In the genomic region with DNA sequence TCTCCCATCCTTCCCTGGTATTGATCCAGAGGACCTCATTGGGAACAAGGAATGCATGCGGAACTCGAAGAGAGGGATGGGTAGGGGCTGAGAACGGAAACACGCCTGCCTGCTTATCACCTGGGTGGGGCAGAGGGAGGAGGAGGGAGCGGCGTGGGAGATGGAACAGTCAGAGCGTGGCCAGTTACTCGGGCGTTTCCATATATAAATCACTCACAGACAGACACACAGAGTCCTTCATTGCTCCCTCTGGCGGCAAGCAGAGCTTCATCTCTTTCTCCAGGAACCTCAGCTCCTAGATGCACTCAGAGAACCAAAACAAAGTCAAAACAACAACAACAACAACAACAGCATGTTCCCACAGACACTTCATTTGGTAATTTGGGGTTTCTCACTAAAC, we compare ENCODE assay signal across 7 mouse cellular contexts. TPM values are rescaled to one million over a fixed set of nuclear protein-coding genes. Genes with fewer than 3 reads are reported as not detected.
DNase-seq lines count a peak whose midpoint lies in the region; ATAC-seq and TF ChIP-seq lines count a peak whose summit lies in the region.

No protein-coding gene starts in this region.

- TF ChIP-seq CTCF in lung, postnatal 0 days (IDR thresholded peaks at IDR 0.05) = peak; percentile 64

- no peak for ATAC-seq in intestine, embryonic 14.5 days (replicated peaks; ENCODE audit: low FRiP score, low TSS enrichment, low read depth)
- peak; percentile 51 for ATAC-seq in lung, postnatal 0 days

- H3K9ac ChIP-seq in intestine, embryonic 14.5 days (ENCODE audit: low read length) = no peak overlapping the region
- no peak overlapping the region for H3K9ac ChIP-seq in lung, postnatal 0 days (replicated peaks; ENCODE audit: low read depth)

- H3K4me2 ChIP-seq in intestine, embryonic 14.5 days (ENCODE audit: low read length) = peak overlapping the region; percentile 21; the same call in 1 of the 2 replicates
- H3K4me2 ChIP-seq in lung, postnatal 0 days (replicated peaks; ENCODE audit: low read depth, low read length) = no peak overlapping the region

- peaks cover 5% of the 10 kb centered on the region for H3K4me1 ChIP-seq in intestine, embryonic 14.5 days (replicated peaks; ENCODE audit: control insufficient read depth, insufficient read depth, low read length)
- H3K4me1 ChIP-seq in lung, postnatal 0 days (ENCODE audit: insufficient read depth, low read depth, low read length) = peaks cover 4% of the 10 kb centered on the region

- no peak for TF ChIP-seq EP300 in lung, postnatal 0 days (IDR thresholded peaks at IDR 0.05)

- peak; percentile 41 for DNase-seq in ovary, postnatal 36 days (ENCODE audit: low spot score)
- DNase-seq in ovary, adult 18-20 months (ENCODE audit: low spot score) = no peak
- peak; percentile 47 for DNase-seq in adrenal gland, postnatal 14 days
- DNase-seq in intestine, embryonic 14.5 days (ENCODE audit: low spot score) = peak; percentile 68
- peak; percentile 77 for DNase-seq in lung, postnatal 0 days (ENCODE audit: low spot score)
- DNase-seq in cerebellum, adult 9-11 months = no peak
- DNase-seq in layer of hippocampus, adult 11-12 months (ENCODE audit: low spot score) = no peak

- no peaks in the 10 kb centered on the region for H3K36me3 ChIP-seq in intestine, embryonic 14.5 days (ENCODE audit: control insufficient read depth, insufficient read depth, low read length)
- H3K36me3 ChIP-seq in lung, postnatal 0 days (ENCODE audit: insufficient read depth, low read length) = no peaks in the 10 kb centered on the region

- H3K27me3 ChIP-seq in intestine, embryonic 14.5 days (replicated peaks; ENCODE audit: control insufficient read depth, insufficient read depth, low read length) = no peaks in the 10 kb centered on the region
- no peaks in the 10 kb centered on the region for H3K27me3 ChIP-seq in lung, postnatal 0 days (replicated peaks; ENCODE audit: insufficient read depth, low read length)

- no peak overlapping the region for H3K4me3 ChIP-seq in intestine, embryonic 14.5 days (ENCODE audit: low read depth, low read length)
- no peak overlapping the region for H3K4me3 ChIP-seq in lung, postnatal 0 days (ENCODE audit: low read depth, low read length)

- H3K9me3 ChIP-seq in intestine, embryonic 14.5 days (ENCODE audit: control insufficient read depth, low read length) = no peaks in the 10 kb centered on the region
- no peaks in the 10 kb centered on the region for H3K9me3 ChIP-seq in lung, postnatal 0 days (ENCODE audit: low read length)

- WGBS in intestine, embryonic 14.5 days = 20% methylated on average over 10 of the region's 10 CpGs
- WGBS in lung, postnatal 0 days = 21% methylated on average over 10 of the region's 10 CpGs

- no peak overlapping the region for H3K27ac ChIP-seq in intestine, embryonic 14.5 days (ENCODE audit: low read depth)
- no peak overlapping the region for H3K27ac ChIP-seq in lung, postnatal 0 days (ENCODE audit: low read length)

RNA-seq across cellular contexts. Expression of a gene that starts 9.5 kb away (rescaled TPM):
- 0.34 TPM in 1 of 2 replicates, not detected in the other for total RNA-seq in adrenal gland, postnatal 14 days (2021)
- 5.8 and 6.4 TPM in 2 replicates for polyA plus RNA-seq in intestine, embryonic 14.5 days (2014; fragmentation: Nextera tagmentation; extraction: Ambion mirVana)
- polyA plus RNA-seq in lung, postnatal 0 days (2015; fragmentation: Nextera tagmentation; extraction: Ambion mirVana) = 26.1 and 31.2 TPM in 2 replicates

RNA-seq across cellular contexts. Expression of a gene that starts 22.8 kb away (rescaled TPM):
- total RNA-seq in adrenal gland, postnatal 14 days (2021) = 44.9 and 49.5 TPM in 2 replicates
- 56.0 and 58.2 TPM in 2 replicates for polyA plus RNA-seq in intestine, embryonic 14.5 days (2014; fragmentation: Nextera tagmentation; extraction: Ambion mirVana)
- 80.7 and 82.0 TPM in 2 replicates for polyA plus RNA-seq in lung, postnatal 0 days (2015; fragmentation: Nextera tagmentation; extraction: Ambion mirVana)

RNA-seq across cellular contexts. Expression of a gene that starts 29.7 kb away (rescaled TPM):
- total RNA-seq in adrenal gland, postnatal 14 days (2021) = 0.45 TPM in 1 of 2 replicates, not detected in the other
- polyA plus RNA-seq in intestine, embryonic 14.5 days (2014; fragmentation: Nextera tagmentation; extraction: Ambion mirVana) = 92.9 and 105 TPM in 2 replicates
- 4.4 and 6.0 TPM in 2 replicates for polyA plus RNA-seq in lung, postnatal 0 days (2015; fragmentation: Nextera tagmentation; extraction: Ambion mirVana)

RNA-seq across cellular contexts. Expression of a gene that starts 47.4 kb away (rescaled TPM):
- total RNA-seq in adrenal gland, postnatal 14 days (2021) = 1.3 and 2.6 TPM in 2 replicates
- polyA plus RNA-seq in intestine, embryonic 14.5 days (2014; fragmentation: Nextera tagmentation; extraction: Ambion mirVana) = 11.1 and 13.2 TPM in 2 replicates
- polyA plus RNA-seq in lung, postnatal 0 days (2015; fragmentation: Nextera tagmentation; extraction: Ambion mirVana) = 84.6 and 115 TPM in 2 replicates

Comparison
In these comparisons a context has a peak if more than half of its experiments do, and no peak if none do; other contexts are left out.
1. DNase-seq: peak in ovary, postnatal 36 days (single experiment), adrenal gland, postnatal 14 days (single experiment), intestine, embryonic 14.5 days (single experiment) and lung, postnatal 0 days (single experiment); none in ovary, adult 18-20 months (single experiment), cerebellum, adult 9-11 months (single experiment) and layer of hippocampus, adult 11-12 months (single experiment).
2. RNA of a gene that starts 29.7 kb away (polyA plus RNA-seq): 92.9 to 105 TPM in intestine, embryonic 14.5 days; 4.4 to 6.0 TPM in lung, postnatal 0 days; every median in the first group is over 10 times any median in the second.